Mouse (Mus musculus): ENCODE measurements around the gene Gm11757. TPM values are rescaled to one million over a fixed set of nuclear protein-coding genes. Genes with fewer than 3 reads are reported as not detected.
"Not testable (repeated sequence)": the region's sequence is repeated elsewhere in the genome, so short reads cannot be mapped to it uniquely, and the experiment has no call there.

The Gm11757 gene
- not detected in 2 replicates for polyA plus RNA-seq (2011; ENCODE audit: insufficient read depth, insufficient read length, low read depth, missing spikeins)

- not testable (repeated sequence) for H3K36me3 ChIP-seq (ENCODE audit: control insufficient read depth, insufficient read depth, low read length, poor library complexity, severe bottlenecking); H3K4me1 ChIP-seq (ENCODE audit: control insufficient read depth, insufficient read depth, low read length); H3K9ac ChIP-seq (ENCODE audit: low read depth, poor library complexity, severe bottlenecking); H3K27me3 ChIP-seq (ENCODE audit: control insufficient read depth, insufficient read depth, low read length, poor library complexity, severe bottlenecking); H3K27ac ChIP-seq (ENCODE audit: insufficient read depth, low read length); H3K4me3 ChIP-seq (ENCODE audit: low read depth, low read length); H3K9me3 ChIP-seq (replicated peaks; ENCODE audit: control insufficient read depth, insufficient read depth, low read length, poor library complexity, severe bottlenecking)
These were observed at the start of gene Gm11757 for GRCm38 (mm10) chr4:73891012-73891411. Gene Gm11757, minus strand, starts transcription at chr4:73891112.

GRCm38 (mm10) chr4:73920660-73921059 is 29.7 kb upstream of the Gm11757 start, which contains the start of gene Gm11756:
Gene Gm11756, minus strand, starts transcription at chr4:73920760.
- not testable (repeated sequence) for H3K4me1 ChIP-seq (ENCODE audit: control insufficient read depth, insufficient read depth, low read length); H3K9ac ChIP-seq (ENCODE audit: low read depth, poor library complexity, severe bottlenecking); H3K27ac ChIP-seq (ENCODE audit: insufficient read depth, low read length); H3K9me3 ChIP-seq (replicated peaks; ENCODE audit: control insufficient read depth, insufficient read depth, low read length, poor library complexity, severe bottlenecking); H3K27me3 ChIP-seq (ENCODE audit: control insufficient read depth, insufficient read depth, low read length, poor library complexity, severe bottlenecking); H3K36me3 ChIP-seq (ENCODE audit: control insufficient read depth, insufficient read depth, low read length, poor library complexity, severe bottlenecking); H3K4me3 ChIP-seq (ENCODE audit: low read depth, low read length)

DNA sequence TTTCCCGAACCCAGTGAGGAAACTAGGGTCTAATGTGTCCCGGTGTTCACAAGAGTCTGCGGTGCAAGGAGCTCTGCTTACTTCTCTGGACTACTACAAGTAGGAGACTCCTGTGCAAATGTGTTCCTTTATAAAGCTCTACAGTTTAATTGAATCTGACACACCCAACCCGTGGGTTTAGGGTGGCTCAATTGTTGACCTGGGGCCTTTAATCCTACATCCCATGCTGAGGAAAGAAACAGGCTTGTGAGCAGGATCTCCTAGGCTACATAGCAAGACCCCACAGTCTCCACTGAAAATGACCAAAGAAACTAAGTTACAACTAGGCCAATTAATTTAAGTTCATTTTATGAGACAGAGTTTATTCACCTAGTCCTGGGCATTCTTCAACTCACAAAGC is 14.9 kb upstream of the Gm11757 start, which contains the start of gene Gm13871:
Gm13871 (minus strand) TSS at position 101 of the 400 bp plus-strand sequence.
- H3K36me3 ChIP-seq (ENCODE audit: control insufficient read depth, insufficient read depth, low read length, poor library complexity, severe bottlenecking); H3K9ac ChIP-seq (ENCODE audit: low read depth, poor library complexity, severe bottlenecking); H3K4me1 ChIP-seq (ENCODE audit: control insufficient read depth, insufficient read depth, low read length); H3K9me3 ChIP-seq (replicated peaks; ENCODE audit: control insufficient read depth, insufficient read depth, low read length, poor library complexity, severe bottlenecking); H3K4me3 ChIP-seq (ENCODE audit: low read depth, low read length); H3K27ac ChIP-seq (ENCODE audit: insufficient read depth, low read length); H3K27me3 ChIP-seq (ENCODE audit: control insufficient read depth, insufficient read depth, low read length, poor library complexity, severe bottlenecking): not testable (repeated sequence)

- not testable (repeated sequence) for H3K4me3 ChIP-seq (ENCODE audit: low read depth, low read length); H3K9me3 ChIP-seq (replicated peaks; ENCODE audit: control insufficient read depth, insufficient read depth, low read length, poor library complexity, severe bottlenecking); H3K27me3 ChIP-seq (ENCODE audit: control insufficient read depth, insufficient read depth, low read length, poor library complexity, severe bottlenecking); H3K36me3 ChIP-seq (ENCODE audit: control insufficient read depth, insufficient read depth, low read length, poor library complexity, severe bottlenecking); H3K9ac ChIP-seq (ENCODE audit: low read depth, poor library complexity, severe bottlenecking); H3K4me1 ChIP-seq (ENCODE audit: control insufficient read depth, insufficient read depth, low read length); H3K27ac ChIP-seq (ENCODE audit: insufficient read depth, low read length)
These were observed 14.7 kb downstream of the Gm11757 start, which contains the start of gene Gm11758 for GRCm38 (mm10) chr4:73876166-73876565. Gene Gm11758, minus strand, starts transcription at chr4:73876266.

Other genes with a start within 250 kb of the Gm11757 start
- gene Gm11239, start 222.8 kb downstream of the Gm11757 start, polyA plus RNA-seq (2011; ENCODE audit: insufficient read depth, insufficient read length, low read depth, missing spikeins), result not detected in 2 replicates
- not detected in 2 replicates for gene Gm428, start 207.6 kb downstream of the Gm11757 start, polyA plus RNA-seq (2011; ENCODE audit: insufficient read depth, insufficient read length, low read depth, missing spikeins)
- gene Rasef, start 100.1 kb downstream of the Gm11757 start, polyA plus RNA-seq (2011; ENCODE audit: insufficient read depth, insufficient read length, low read depth, missing spikeins), result 3.1 and 3.2 TPM in 2 replicates
- gene Gm11758, start 14.8 kb downstream of the Gm11757 start, polyA plus RNA-seq (2011; ENCODE audit: insufficient read depth, insufficient read length, low read depth, missing spikeins), result not detected in 2 replicates
- gene Gm13871, start 14.8 kb upstream of the Gm11757 start, polyA plus RNA-seq (2011; ENCODE audit: insufficient read depth, insufficient read length, low read depth, missing spikeins), result not detected in 2 replicates
- gene Gm11756, start 29.6 kb upstream of the Gm11757 start, polyA plus RNA-seq (2011; ENCODE audit: insufficient read depth, insufficient read length, low read depth, missing spikeins), result not detected in 2 replicates
- gene 2310002L09Rik, start 59.7 kb upstream of the Gm11757 start, polyA plus RNA-seq (2011; ENCODE audit: insufficient read depth, insufficient read length, low read depth, missing spikeins), result not detected in 2 replicates
- gene Frmd3, start 122.3 kb upstream of the Gm11757 start, polyA plus RNA-seq (2011; ENCODE audit: insufficient read depth, insufficient read length, low read depth, missing spikeins), result 0.24 and 0.39 TPM in 2 replicates